Mouse (Mus musculus) forebrain, embryonic 13.5 days (tissue): ENCODE measurements around the gene Omp. TPM values are rescaled to one million over a fixed set of nuclear protein-coding genes. Genes with fewer than 3 reads are reported as not detected.

Experiments used
- polyA plus RNA-seq: library from polyadenylated mRNA; unstranded; fragments of >200 nt; fragmentation: Nextera tagmentation; extraction: Ambion mirVana; gene quantifications from 2 replicates; pipeline ENCODE4 v1.2.1, GENCODE M21; 2015

Gene Omp
- polyA plus RNA-seq, 1 experiment from 2014 or later, result 0.52 TPM

Other genes starting within 250 kb of the Omp start
- not detected in 2 replicates for gene Gdpd4, start 225.5 kb downstream of the Omp start, polyA plus RNA-seq
- 11.8 and 14.2 TPM in 2 replicates for gene Myo7a, start 26.0 kb downstream of the Omp start, polyA plus RNA-seq
- 9.3 and 10.0 TPM in 2 replicates for gene Capn5, start 32.8 kb upstream of the Omp start, polyA plus RNA-seq
- gene B3gnt6, start 54.0 kb upstream of the Omp start, polyA plus RNA-seq, result 0.09 and 0.12 TPM in 2 replicates
- 9.3 and 12.8 TPM in 2 replicates for gene Acer3, start 175.7 kb upstream of the Omp start, polyA plus RNA-seq
- 6.4 and 7.6 TPM in 2 replicates for gene Tsku, start 215.8 kb upstream of the Omp start, polyA plus RNA-seq